Mouse (Mus musculus) lung, postnatal 14 days (tissue): Measurements from ENCODE around the gene Mr1.
A peak's percentile ranks its signal among the peaks of the same experiment; 100 is the strongest.
"Not testable (repeated sequence)": the region's sequence is repeated elsewhere in the genome, so short reads cannot be mapped to it uniquely, and the experiment has no call there.

Source experiments
- DNase-seq: peaks from one replicate; pipeline ENCODE4 v3.0.0; 2021

Gene Mr1

DNA sequence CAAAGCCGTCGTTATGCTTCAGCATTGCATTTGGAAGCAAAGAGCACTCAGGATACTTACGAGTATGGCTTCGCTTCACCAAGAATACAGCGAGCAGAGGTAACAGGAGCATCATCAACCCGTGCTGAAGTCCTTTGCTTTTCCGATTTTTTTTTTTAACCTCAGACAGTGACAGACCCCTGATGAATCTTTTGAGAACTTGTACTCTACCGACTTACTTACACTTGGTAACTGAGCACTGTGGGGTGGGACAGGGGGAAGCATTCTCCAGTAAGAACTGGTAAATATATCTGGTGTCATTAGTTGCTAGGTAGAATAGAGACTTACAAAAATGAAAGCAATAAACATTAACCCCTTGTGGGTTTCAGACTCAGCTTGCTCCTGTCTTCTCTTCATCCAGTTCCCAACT is at the start of gene Mr1:
TSS of gene Mr1 (minus strand) at position 243 of the 409 bp plus-strand sequence.
- peak; percentile 52 for DNase-seq

DNA sequence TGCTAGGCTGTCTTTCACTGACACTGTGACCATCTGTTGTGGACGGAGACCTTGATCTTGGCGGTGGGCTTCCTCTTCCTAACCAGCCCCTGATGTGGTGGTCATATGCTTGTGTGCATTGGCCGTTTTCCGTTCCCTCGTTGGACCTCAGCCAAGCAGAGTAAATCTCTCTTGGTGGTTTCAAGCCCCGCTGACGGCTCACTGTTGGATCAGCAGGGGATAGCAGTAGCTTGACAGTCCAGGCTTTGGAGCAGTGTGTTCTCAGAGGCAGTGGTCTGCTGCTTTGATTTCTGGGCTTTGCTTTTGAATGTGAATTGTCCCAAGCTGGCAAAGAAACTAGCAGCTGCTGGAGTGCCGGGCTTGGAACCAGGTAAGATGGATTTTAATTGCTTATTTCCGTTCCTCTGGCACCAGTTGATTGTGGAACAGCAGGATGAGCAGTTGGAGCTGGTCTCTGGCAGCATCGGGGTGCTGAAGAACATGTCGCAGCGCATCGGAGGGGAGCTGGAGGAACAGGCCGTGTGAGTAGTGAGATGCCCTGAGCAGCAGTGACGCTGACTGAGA is 46.3 kb upstream of the Mr1 start:
- no peak for DNase-seq

DNA sequence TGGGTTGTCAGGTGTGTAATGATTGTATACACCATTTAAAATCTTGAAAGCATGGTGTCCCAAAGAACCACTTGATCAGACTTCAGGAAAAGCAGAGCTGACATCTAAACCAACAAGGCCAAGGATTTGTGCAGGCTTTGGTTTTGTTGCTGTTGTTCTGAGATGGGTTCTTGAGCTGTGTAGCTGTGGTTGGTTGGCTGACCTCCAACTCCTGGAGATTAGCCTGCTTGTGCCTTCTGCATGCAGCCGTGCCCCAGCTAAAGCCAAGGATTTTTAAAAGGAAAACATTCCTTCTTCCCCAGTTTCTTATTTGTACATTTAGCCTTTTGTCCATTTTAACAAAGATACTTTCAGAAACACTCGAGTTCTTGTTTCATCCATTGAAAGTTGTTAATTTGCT is 45.1 kb upstream of the Mr1 start:
- DNase-seq, result peak; percentile 39

DNA sequence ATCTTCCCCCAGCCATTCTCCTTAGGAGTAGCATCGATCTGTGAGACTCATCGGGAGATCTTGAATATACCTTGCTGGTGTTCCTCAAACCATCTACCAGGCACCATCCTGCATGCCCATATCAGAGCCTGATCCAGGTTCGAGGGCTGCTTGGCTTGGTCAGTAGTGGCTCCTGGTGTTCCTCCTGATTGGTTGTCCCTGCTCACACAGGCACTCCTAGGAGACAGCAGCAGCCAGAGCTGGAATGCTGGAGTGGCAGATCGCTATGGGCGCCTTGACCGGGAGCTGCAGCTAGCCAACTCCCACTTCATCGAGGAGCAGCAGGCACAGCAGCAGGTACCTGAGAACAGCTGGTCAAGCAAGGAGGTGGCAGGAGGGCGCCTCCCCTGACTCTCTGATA is 44.6 kb upstream of the Mr1 start:
- no peak for DNase-seq

DNA sequence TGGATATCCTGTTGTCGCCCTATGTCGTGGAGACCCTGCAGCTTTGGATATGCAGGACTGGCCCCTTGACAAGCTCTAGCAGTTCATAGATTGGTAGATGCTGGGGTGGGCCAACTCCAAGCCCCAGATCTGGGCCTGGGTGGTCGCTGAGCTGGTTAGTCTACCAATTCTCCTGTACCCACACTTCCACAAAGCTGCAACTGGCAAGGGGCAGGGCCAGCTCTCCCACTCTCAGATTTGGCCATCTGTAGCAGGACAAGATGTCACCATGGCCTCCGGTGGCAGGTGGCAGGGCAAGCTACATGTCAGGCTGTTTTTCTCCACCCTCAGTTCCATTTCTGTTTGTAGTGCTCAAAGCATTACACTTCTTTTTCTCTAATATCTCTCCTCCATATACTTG is 42.0 kb upstream of the Mr1 start:
- DNase-seq, result no peak

DNA sequence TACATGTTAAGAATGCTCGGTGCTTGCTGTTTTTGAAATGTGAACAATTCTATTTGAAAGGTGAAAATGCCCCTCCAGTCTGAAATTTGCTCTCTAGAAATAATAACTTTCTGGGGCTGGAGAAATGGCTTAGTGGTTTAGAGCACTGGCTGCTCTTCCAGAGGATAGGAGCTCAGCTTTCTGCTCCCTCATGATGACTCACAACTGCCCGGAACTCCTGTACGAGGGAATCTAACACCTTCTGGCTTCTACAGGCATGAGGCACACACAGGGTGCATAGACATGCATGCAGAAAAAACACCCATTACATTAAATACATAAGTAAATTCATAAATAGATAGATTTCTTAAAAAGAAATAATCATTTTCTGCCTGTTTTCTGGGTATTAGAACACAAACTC is 37.6 kb upstream of the Mr1 start:
- DNase-seq, result no peak

DNA sequence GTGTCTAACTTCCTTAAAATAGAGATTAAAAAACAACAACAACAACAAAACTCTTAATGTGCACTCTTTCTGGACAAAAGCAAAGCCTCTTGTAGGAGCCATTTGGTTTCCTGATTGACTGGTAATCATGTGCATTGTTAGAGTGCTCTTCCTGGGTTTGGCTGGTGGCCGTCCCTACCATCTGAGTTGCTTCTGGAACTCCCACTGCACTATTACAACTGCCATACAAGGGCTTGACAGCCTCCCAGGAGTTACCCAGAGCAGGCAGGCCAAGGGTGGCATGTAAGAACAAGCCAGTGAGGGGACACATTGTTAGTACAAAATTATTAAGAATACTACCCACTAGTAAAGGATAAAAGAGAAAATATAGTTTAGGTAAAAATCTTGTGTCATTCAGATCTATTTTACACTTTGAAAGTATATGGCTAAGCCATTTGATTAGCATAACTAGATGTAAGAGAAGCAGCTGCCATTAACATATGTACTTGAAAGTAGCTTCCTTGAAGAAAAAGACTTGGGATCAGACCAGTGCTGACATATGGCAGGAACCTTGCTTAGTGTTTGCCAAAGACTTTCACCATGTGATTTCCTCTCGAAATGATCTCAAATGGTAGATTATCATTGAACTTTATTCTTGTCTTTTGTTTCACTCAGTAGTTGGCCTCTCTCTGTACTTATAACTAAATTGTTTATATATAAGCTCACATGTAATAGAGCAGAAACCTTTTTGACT is 31.7 kb upstream of the Mr1 start:
- no peak for DNase-seq

DNA sequence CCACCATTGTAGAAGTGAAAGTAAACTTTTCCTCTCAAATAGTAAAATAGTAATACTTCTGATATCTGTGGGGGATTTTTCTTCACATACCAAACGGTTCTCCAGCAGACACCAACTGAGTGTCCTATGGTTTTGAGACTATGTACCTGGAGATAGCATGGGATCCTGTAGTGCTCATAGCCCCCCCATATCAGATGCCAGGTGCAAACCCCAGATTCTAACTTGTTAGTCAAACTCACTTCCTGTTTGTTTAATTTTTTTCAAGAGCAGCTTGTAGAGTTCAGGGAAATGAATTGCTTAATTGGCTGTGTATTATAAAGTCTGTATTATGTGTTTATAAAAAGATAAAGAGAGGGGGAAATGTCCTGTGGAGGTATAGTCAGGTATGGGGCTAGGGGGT is 27.8 kb upstream of the Mr1 start:
- no peak for DNase-seq

DNA sequence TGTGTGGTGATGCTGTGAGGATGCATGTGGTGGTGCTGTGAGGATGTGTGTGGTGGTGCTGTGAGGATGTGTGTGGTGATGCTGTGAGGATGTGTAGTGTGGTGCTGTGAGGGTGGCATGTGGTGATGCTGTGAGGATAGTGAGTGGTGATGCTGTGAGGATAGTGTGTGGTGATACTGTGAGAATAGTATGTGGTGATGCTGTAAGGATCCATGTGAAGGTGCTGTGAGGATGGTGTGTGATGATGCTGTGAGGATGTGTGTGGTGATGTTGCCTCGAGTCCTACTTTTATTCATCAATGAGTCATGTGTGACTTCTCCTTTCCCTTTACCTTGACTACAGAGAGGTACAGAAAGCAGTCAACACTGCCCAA is 27.0 kb upstream of the Mr1 start:
- not testable (repeated sequence) for DNase-seq

DNA sequence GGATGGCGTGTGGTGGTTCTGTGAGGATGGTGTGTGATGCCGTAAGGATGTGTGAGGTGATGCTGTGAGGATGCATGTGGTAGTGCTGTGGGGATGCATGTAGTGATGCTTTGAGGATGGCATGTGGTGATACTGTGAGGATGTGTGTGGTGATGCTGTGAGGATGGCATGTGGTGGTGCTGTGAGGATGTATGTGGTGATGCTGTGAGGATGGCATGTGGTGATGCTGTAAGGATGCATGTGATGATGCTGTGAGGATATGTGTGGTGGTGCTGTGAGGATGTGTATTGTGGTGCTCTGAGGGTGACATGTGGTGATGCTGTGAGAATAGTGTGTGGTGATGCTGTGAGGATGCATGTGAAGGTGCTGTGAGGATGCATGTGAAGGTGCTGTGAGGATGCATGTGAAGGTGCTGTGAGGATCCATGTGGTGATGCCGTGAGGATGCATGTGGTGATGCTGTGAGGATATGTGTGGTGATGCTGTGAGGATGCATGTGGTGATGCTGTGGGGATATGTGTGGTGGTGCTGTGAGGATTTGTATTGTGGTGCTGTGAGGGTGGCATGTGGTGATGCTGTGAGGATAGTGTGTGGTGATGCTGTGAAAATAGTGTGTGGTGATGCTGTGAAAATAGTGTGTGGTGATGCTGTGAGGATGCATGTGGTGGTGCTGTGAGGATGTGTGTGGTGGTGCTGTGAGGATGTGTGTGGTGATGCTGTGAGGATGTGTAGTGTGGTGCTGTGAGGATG is 26.5 kb upstream of the Mr1 start:
- DNase-seq, result no peak

DNA sequence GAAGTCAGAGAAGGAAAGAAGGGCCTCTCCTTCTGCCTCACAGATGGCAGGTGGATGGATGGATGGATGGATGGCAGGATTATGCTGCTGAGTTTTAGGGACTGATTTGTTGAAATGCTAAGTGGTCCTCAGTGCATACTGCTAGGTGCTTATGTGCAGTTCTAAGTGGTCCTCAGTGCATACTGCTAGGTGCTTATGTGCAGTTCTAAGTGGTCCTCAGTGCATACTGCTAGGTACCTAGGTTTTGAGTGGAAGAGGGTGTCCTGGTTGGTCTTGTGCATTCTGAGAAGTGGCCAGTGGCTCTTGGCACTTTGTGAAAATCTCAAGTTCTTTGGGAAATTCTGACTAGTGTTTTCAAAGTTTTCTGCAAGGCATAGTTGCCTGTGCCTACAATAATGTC is 23.3 kb upstream of the Mr1 start:
- no peak for DNase-seq

DNA sequence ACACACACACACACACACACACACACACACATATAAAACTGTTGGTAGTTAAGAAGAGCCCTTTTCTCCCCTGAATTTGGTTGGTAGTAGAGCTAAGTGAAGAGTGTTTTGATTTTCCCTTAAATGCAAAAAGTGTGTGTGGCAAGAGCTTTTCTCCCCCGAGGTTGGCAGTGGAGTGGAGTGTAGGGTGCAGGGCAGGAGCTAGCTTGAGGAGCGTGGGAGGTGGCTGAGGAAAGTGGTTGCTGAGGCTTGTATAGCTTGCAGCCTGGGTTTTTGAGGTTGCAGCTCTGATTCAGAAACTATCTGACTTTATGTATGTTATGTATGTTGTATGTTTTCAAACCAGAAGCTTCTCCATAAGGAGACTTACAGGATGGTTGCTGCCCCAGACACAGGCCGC is 20.8 kb upstream of the Mr1 start:
- no peak for DNase-seq

DNA sequence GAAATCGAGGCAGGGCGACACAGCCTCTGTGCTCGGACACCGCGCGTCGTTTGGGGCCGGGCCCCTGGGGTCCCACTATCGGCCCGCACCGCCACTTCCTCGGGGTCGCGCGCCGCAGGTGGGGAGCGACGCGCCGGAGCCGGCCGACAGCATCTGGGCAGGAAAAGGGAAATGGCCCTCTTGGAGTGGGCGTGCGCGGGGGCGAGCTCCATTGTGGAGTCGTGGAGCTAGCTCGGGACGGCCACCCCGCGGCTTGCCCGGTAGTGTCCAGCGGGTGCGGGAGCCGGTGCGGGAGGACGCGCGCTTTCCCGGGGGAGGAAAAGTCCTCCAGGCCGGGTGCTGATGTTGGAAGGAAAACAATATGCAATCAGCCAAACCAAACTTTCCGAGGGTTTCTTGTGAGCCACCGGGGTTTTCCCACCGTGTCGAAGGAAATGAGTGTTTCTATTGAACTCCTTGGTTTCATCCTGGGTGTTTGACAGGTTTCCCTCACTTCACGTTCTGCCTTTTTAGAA is 12.4 kb upstream of the Mr1 start:
- peak; percentile 70 for DNase-seq

DNA sequence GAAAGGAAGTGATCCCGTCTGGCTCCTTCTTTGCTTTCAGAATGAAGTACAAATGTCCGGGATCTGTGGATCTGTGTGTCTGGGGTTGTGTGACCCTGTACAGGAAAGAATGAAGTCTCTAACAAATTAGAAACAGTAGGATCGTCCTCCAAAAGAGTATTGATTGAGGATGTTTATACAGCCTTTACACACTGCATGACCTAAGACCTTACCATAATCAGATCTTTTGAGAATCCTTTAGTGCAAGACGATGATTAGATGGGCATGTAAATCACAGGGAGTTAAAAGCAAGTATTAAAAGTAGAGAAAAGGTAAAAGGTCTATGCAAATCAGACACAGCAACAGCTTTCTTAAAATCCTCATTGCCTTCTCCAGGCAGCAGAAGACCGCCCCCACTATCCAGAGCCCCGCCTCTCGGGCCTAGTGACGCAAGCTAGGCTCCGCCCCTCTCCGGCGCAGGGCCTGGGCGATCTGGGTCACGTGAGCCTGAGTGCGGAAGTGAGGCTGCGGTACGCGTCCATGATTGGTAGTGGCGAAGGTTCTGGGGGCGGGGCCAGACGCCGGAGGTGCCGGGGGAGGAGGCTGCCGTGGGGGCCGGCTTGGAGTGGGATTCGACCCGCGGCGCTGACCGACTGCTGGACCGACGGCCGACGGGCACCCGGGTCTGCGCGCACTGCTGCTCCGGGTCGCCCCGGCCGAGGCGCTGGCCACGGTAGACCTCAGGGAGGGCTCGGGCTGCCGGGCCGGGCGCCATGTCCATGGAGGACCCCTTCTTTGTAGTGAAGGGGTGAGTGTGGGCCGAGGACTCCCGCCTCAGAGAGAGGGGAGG is 11.7 kb upstream of the Mr1 start, which contains the start of gene Stx6:
TSS of gene Stx6 (plus strand) at position 575 of the 829 bp plus-strand sequence.
- peak; percentile 99 for DNase-seq

DNA sequence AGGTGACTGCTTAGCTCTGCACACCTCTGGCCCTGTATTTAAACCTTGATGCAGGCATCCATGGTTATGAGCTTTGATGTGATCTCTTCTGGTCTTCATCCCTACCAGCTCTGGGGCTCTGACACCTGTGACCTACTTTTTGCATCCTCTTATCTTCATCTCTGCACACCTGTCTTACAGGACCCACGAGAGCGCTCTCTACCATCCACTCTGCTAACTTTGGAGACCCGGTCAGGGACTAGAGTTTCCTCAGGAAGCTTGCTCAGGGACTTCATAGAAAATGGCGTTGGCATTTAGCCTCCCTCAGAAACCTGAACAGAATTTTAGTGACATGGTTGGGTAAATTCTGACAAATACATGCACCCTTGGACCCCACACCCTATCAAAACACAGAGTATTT is 7.3 kb upstream of the Mr1 start:
- no peak for DNase-seq

DNA sequence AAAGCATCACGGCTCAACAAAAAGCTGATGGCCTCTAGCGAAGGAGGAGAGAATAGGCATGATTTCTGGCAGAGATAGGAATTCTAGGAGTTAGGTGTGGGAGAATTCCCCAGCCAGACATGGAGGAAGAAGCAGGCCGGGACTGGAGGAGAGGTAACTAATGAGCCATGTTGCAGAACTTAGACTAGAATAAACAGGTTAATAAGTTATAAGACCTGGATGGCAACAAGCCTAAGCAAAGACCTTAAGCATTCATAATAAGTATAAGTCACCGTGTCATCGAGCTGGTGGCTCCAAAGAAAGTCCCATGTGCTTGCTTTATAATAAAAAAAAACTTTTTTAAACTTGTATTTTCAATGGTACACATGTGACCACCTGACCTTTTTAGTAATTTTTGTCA is 4.2 kb upstream of the Mr1 start:
- no peak for DNase-seq

DNA sequence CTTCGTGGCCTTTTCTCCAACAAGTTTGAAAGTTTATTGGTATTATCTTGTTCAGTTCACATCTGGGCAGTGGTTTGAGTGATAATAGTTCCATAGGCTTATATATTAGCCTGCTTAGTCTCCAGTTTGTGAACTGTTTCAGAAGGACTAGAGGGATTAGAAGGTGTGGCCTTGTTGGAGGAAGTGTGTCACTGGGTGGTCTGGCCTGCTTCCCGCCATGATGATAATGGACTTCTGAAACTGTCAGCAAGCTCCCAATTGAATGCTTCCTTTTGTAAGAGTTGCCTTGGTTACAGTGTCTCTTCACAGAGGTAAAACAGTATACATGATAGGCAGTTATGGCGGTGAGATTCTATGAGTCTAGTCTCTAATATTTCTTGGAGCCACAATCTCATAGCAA is 2.8 kb upstream of the Mr1 start:
- DNase-seq, result no peak

DNA sequence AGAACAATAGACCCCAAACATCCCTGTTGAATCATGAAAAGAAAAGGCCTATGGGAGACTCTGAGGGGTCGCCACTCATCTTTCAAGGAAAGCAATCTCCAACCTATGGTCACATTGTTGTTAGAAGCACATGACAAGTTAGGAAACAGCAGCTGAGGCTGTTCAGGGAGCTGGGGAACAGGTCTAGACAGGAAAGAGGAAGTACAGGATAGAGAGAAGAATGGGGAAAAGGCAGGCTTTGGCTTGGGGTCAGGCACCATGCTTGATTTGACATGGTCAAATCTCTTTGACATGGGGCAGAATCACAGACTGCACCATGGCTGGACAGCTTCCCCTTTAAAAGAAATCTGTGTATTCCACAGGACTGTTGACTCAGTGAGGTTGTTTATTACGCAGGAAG is 614 bp upstream of the Mr1 start:
- no peak for DNase-seq

DNA sequence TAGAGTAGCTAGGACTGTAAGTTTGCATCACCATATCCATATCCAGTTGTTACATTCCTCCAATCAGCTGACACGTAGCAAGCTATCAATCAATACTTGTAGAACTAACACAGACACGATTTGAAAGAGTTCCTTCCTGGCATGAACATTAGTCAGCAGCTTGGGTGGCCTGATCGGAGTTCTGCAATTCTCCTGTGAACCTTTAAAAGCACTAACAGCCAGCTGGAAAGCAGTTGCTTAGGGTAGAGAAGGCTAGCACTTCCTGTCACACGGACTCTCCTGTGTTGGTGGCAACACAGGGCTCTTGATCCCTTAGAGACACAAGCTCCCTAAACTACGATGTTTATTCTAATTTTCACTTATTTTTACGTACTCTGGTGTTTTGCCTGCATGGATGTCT is 994 bp downstream of the Mr1 start:
- DNase-seq, result peak; percentile 28

DNA sequence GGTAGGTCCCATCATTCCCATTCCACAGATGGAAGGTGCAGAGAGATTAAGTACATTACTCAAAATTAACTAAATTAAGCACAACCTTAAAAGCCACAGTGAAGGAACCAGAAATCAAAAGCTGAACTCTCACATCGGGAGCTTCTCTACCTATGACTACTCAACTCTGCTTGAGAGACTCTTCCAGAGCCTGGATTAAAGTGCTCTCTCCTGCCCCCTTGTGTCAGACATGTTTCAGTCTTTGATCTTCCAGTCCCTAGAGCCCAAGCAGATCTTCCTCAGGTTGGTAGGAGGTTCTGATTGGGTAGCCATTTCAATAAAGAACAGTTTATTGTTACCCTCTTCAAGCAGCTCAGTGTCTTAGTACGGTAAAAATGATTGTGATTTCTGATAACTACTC is 6.5 kb downstream of the Mr1 start:
- peak; percentile 91 for DNase-seq

DNA sequence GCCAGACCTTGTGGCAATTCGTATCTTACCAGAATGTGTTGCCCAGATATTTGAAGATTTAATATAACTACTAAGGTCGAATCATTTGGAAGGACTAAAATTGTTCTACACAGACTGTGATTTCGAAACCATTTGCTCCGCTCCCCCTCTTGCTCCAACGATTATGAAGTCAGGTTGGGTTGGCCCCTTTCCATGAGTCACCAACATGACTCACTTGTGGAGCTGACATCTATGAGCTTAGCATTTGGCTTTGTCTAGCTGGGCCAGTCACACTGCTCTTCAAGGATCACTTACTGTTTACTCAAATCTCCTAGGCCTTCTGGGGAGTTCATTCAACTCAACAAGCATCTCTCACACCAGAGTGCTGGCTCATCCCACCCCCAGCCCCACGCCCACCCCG is 7.8 kb downstream of the Mr1 start:
- DNase-seq, result peak; percentile 74

DNA sequence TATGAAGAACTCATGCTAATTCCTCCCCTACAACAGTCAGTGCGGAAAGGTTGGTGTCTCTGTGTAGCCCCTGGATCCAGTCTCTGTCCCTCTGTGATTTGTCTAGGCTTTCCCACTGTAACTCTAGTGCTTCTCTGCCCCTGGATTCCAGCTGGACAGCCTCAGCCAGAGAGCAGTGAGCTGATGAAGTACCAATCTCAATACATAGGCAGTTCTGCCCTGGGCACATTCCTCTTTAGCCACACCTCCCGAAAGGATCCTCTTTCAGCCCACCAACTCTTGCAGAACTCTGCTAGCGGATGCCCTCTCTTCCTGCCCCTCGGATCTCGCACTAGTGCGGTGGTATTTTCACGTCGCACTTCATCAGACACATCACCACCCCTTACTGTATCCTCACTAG is 11.7 kb downstream of the Mr1 start:
- no peak for DNase-seq

DNA sequence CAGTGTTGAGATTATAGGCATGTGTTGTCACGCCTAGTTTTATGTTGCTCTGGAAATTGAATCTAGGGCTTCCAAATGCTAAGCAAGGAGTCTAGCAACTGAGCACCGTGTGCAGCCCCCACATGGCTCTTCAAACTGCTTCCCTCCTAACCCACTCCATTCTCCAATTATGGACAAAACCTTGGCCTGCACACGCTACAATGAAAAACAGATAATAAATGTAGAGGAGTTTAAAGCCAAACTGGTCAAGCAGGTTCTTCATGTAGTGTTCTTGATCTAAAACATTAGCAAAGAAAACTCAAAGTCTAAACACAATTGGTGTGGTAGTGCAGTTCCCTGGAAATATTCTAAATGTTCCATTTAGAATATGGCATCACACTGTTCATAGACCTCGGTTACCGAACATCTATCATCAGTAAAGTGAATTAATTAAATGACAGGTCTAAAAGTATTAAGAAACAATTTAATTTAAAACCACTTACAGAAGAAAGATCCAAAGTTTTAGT is 19.1 kb downstream of the Mr1 start:
- no peak for DNase-seq
